Mouse (Mus musculus): ENCODE measurements at regions not wholly inside any gene's neighbourhood (a gene's known extent, or its start where the extent isn't known, plus 50 kb on each side); places are given as distances from the start of the nearest gene placed in this dataset.

GRCm38 (mm10) chr13:31408439-31409122 is 147.4 kb upstream of the Foxq1 start:
- peaks cover 4% of the 10 kb centered on the region; the same call in 1 of the 2 replicates for H3K9me3 ChIP-seq
- TF ChIP-seq FLI1 (IDR thresholded peaks at IDR 0.05; ENCODE audit: low read length) (no peak), GATA1 (IDR thresholded peaks at IDR 0.05; ENCODE audit: borderline replicate concordance, low read length) (no peak)
- H3K36me3 ChIP-seq (replicated peaks; ENCODE audit: low read length), result no peaks in the 10 kb centered on the region

GRCm38 (mm10) chr13:31409123-31409513 is 146.8 kb upstream of the Foxq1 start:
- no peaks in the 10 kb centered on the region for H3K36me3 ChIP-seq (replicated peaks; ENCODE audit: low read length)
- no peaks in the 10 kb centered on the region for H3K4me1 ChIP-seq
- peaks cover 4% of the 10 kb centered on the region; the same call in 1 of the 2 replicates for H3K9me3 ChIP-seq
- TF ChIP-seq FLI1 (IDR thresholded peaks at IDR 0.05; ENCODE audit: low read length) (no peak), GATA1 (IDR thresholded peaks at IDR 0.05; ENCODE audit: borderline replicate concordance, low read length) (no peak)
- no peaks in the 10 kb centered on the region for H3K27me3 ChIP-seq (replicated peaks)
- H3K4me3 ChIP-seq (replicated peaks), result no peak overlapping the region

More at GRCm38 (mm10) chr13:31408439-31409122, 147.4 kb upstream of the Foxq1 start:
- H3K27me3 ChIP-seq (replicated peaks), result no peaks in the 10 kb centered on the region
- H3K4me3 ChIP-seq (replicated peaks), result no peak overlapping the region
- no peaks in the 10 kb centered on the region for H3K4me1 ChIP-seq

- no peaks in the 10 kb centered on the region for H3K4me1 ChIP-seq
- no peak overlapping the region for H3K4me3 ChIP-seq (replicated peaks)
- TF ChIP-seq GATA1 (IDR thresholded peaks at IDR 0.05; ENCODE audit: borderline replicate concordance, low read length) (no peak), FLI1 (IDR thresholded peaks at IDR 0.05; ENCODE audit: low read length) (no peak)
- no peaks in the 10 kb centered on the region for H3K9me3 ChIP-seq
- no peaks in the 10 kb centered on the region for H3K27me3 ChIP-seq (replicated peaks)
- H3K36me3 ChIP-seq (replicated peaks; ENCODE audit: low read length), result no peaks in the 10 kb centered on the region
These were observed 134.4 kb upstream of the Foxq1 start for GRCm38 (mm10) chr13:31421556-31421955.

- H3K36me3 ChIP-seq (replicated peaks; ENCODE audit: low read length), result no peaks in the 10 kb centered on the region
- TF ChIP-seq FLI1 (IDR thresholded peaks at IDR 0.05; ENCODE audit: low read length) (no peak), GATA1 (IDR thresholded peaks at IDR 0.05; ENCODE audit: borderline replicate concordance, low read length) (no peak)
- no peaks in the 10 kb centered on the region for H3K9me3 ChIP-seq
These were observed 132.3 kb upstream of the Foxq1 start for GRCm38 (mm10) chr13:31423599-31423998.

GRCm38 (mm10) chr13:31425825-31426500 is 130.0 kb upstream of the Foxq1 start:
- Histone ChIP-seq H3K4me1 (no peaks in the 10 kb centered on the region), H3K9me3 (no peaks in the 10 kb centered on the region), H3K4me3 (replicated peaks) (no peak overlapping the region), H3K36me3 (replicated peaks; ENCODE audit: low read length) (no peaks in the 10 kb centered on the region), H3K27me3 (replicated peaks) (no peaks in the 10 kb centered on the region)
- no peak for TF ChIP-seq GATA1 (IDR thresholded peaks at IDR 0.05; ENCODE audit: borderline replicate concordance, low read length)
- no peak for TF ChIP-seq FLI1 (IDR thresholded peaks at IDR 0.05; ENCODE audit: low read length)

More at GRCm38 (mm10) chr13:31423599-31423998, 132.3 kb upstream of the Foxq1 start:
- Histone ChIP-seq H3K27me3 (replicated peaks) (no peaks in the 10 kb centered on the region), H3K4me1 (no peaks in the 10 kb centered on the region), H3K4me3 (replicated peaks) (no peak overlapping the region)

GRCm38 (mm10) chr13:31436434-31436833 is 119.5 kb upstream of the Foxq1 start:
- no peaks in the 10 kb centered on the region for H3K27me3 ChIP-seq (replicated peaks)
- TF ChIP-seq GATA1 (IDR thresholded peaks at IDR 0.05; ENCODE audit: borderline replicate concordance, low read length) (no peak), FLI1 (IDR thresholded peaks at IDR 0.05; ENCODE audit: low read length) (no peak)
- H3K4me1 ChIP-seq, result no peaks in the 10 kb centered on the region
- H3K36me3 ChIP-seq (replicated peaks; ENCODE audit: low read length), result no peaks in the 10 kb centered on the region
- no peak overlapping the region for H3K4me3 ChIP-seq (replicated peaks)
- H3K9me3 ChIP-seq, result no peaks in the 10 kb centered on the region

- no peak for TF ChIP-seq GATA1 (IDR thresholded peaks at IDR 0.05; ENCODE audit: borderline replicate concordance, low read length)
- no peak for TF ChIP-seq FLI1 (IDR thresholded peaks at IDR 0.05; ENCODE audit: low read length)
These were observed 115.9 kb upstream of the Foxq1 start for GRCm38 (mm10) chr13:31439761-31440627.

GRCm38 (mm10) chr13:31458883-31459282 is 97.1 kb upstream of the Foxq1 start:
- no peaks in the 10 kb centered on the region for H3K36me3 ChIP-seq (replicated peaks; ENCODE audit: low read length)
- TF ChIP-seq FLI1 (IDR thresholded peaks at IDR 0.05; ENCODE audit: low read length) (no peak), GATA1 (IDR thresholded peaks at IDR 0.05; ENCODE audit: borderline replicate concordance, low read length) (no peak)

More at GRCm38 (mm10) chr13:31439761-31440627, 115.9 kb upstream of the Foxq1 start:
- H3K27me3 ChIP-seq (replicated peaks), result no peaks in the 10 kb centered on the region
- no peaks in the 10 kb centered on the region for H3K36me3 ChIP-seq (replicated peaks; ENCODE audit: low read length)
- H3K4me1 ChIP-seq, result no peaks in the 10 kb centered on the region
- no peaks in the 10 kb centered on the region for H3K9me3 ChIP-seq
- H3K4me3 ChIP-seq (replicated peaks), result no peak overlapping the region

GRCm38 (mm10) chr13:31465141-31465540 is 90.8 kb upstream of the Foxq1 start:
- H3K36me3 ChIP-seq (replicated peaks; ENCODE audit: low read length), result no peaks in the 10 kb centered on the region
- H3K4me3 ChIP-seq (replicated peaks), result no peak overlapping the region
- H3K27me3 ChIP-seq (replicated peaks), result no peaks in the 10 kb centered on the region
- TF ChIP-seq GATA1 (IDR thresholded peaks at IDR 0.05; ENCODE audit: borderline replicate concordance, low read length) (no peak), FLI1 (IDR thresholded peaks at IDR 0.05; ENCODE audit: low read length) (no peak)
- H3K9me3 ChIP-seq, result 0 out of 2 replicates have a peak, but pooled peaks cover 5% of the 10 kb centered on the region
- no peaks in the 10 kb centered on the region for H3K4me1 ChIP-seq

More at GRCm38 (mm10) chr13:31458883-31459282, 97.1 kb upstream of the Foxq1 start:
- H3K4me1 ChIP-seq, result no peaks in the 10 kb centered on the region
- no peaks in the 10 kb centered on the region for H3K9me3 ChIP-seq
- H3K4me3 ChIP-seq (replicated peaks), result no peak overlapping the region
- H3K27me3 ChIP-seq (replicated peaks), result no peaks in the 10 kb centered on the region
